Mouse (Mus musculus) B cell, adult 67 days (primary cell): ENCODE measurements around the gene Ffar4. TPM values are rescaled to one million over a fixed set of nuclear protein-coding genes. Genes with fewer than 3 reads are reported as not detected.

Source experiments
- total RNA-seq, 2 experiments: library from RNA; stranded (reverse); gene quantifications; 4 replicates each; pipeline ENCODE4 v1.2.4; 2023

Ffar4 gene
- not detected for total RNA-seq

GRCm38 (mm10) chr19:38096858-38097758 is at the start of gene Ffar4:
Gene Ffar4, plus strand, starts transcription at chr19:38097071.

DNA sequence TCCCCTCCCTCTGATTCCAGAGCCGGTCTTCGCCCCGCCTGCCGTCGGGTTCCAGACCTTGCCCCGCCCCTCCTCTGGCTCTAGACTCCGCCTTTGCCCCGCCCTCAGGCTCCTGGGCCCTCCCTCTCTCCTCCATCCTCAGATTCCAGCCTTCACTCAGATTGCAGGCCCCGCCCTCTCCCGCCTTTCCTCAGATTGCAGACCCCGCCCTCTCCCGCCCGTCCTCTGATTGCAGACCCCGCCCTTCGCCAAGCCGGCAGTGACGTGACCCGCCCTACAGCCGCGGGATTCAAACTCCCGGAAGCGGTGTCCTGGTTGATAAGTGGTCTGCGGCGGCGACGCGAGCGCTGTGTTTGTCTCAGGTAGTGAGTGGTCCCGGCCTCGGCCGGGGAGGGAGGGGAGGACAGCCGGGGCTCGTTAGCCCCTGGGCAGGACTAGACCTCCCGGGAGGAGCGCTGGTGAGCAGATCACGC is 42.1 kb upstream of the Ffar4 start, which contains the start of gene Cep55:
Cep55 (plus strand) TSS at position 292 of the 473 bp plus-strand sequence.

DNA sequence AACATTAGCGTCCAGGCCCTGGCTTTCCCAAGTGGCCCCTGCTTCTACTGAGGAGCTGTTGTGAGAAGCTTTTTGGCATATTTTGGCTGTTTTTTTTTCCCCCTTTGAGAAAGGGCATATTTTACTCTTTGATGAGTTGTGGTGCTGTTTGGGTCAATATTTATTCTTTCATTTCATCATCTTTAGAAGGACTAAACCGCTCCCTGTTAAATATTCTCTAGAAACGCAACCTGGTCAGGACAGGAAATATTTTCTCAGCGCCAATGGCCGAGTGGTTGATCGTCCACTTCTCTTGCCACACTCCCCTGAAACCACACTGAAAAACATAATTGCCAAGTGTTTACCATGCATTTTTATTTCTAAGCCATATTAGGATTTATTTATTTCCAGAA is 28.3 kb downstream of the Ffar4 start, which contains the start of gene Rbp4:
Rbp4 (minus strand) TSS at position 63 of the 392 bp plus-strand sequence.

DNA sequence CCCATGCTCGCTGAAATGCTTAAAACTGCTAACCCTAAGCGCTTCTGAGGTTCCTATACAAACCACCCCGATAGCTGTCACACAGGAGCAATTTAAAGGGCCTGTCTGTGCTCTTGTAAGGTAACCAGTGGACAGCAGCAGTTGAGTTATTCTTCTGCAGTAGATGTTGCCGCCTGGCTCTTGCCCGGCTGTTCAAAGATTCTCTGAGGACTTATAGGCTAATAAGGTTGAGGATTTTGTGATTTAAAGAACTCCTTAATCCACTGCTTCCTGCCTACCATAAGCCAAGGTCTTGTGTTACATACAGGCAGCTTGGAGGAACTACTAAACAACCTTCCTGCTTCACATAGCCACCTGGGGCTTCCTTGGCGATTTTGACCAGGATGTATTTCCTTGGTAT is 35.6 kb downstream of the Ffar4 start, which contains the start of gene Pde6c:
Pde6c (plus strand) TSS at position 301 of the 400 bp plus-strand sequence.

Other genes with a start within 250 kb of the Ffar4 start
- gene Myof, start 53.5 kb upstream of the Ffar4 start, total RNA-seq, result 10 to 100 TPM; 39.9 to 56.1 TPM
- 1 to 10 TPM; 2.0 to 2.8 TPM for gene Cep55, start 42.1 kb upstream of the Ffar4 start, total RNA-seq
- gene Rbp4, start 28.2 kb downstream of the Ffar4 start, total RNA-seq, result not detected
- not detected for gene Pde6c, start 35.7 kb downstream of the Ffar4 start, total RNA-seq
- 10 to 100 TPM; 20.6 to 32.6 TPM for gene Fra10ac1, start 127.1 kb downstream of the Ffar4 start, total RNA-seq
- not detected for gene Lgi1, start 167.5 kb downstream of the Ffar4 start, total RNA-seq